Mouse (Mus musculus) testis, adult 2 months (tissue): ENCODE measurements around the gene Vipr1.

Experiments used
- CTCF ChIP-seq: fragments of 200-500 bp; IDR thresholded peaks from 2 replicates; pipeline ENCODE4 v1.5.1; 2012; ENCODE audit warnings: low read depth, mild to moderate bottlenecking, inconsistent platforms, low read length, moderate library complexity; ENCODE audit not compliant: control insufficient read depth, insufficient read depth, insufficient replicate concordance
- POLR2A ChIP-seq: fragments of 200-500 bp; IDR thresholded peaks from 2 replicates; pipeline ENCODE4 v1.6.1; 2012; ENCODE audit warnings: low read depth, mild to moderate bottlenecking, inconsistent platforms, low read length, moderate library complexity; ENCODE audit not compliant: control insufficient read depth

- TF ChIP-seq CTCF (no peak), POLR2A (no peak)
Measured at GRCm38 (mm10) chr9:121614241-121614757, 28.2 kb upstream of the Vipr1 start.
